Mouse (Mus musculus) regulatory T cell (primary cell): ENCODE data around the gene Ptdss2.

ENCODE experiments used
- in situ Hi-C: fragments of 300-600 bp; cut with MboI, MseI; formaldehyde crosslinking; loops from one replicate; pipeline ENCODE4 v1.15.1; 2025; ENCODE audit warnings: high pct_unique_total_duplicates

Gene Ptdss2

DNA sequence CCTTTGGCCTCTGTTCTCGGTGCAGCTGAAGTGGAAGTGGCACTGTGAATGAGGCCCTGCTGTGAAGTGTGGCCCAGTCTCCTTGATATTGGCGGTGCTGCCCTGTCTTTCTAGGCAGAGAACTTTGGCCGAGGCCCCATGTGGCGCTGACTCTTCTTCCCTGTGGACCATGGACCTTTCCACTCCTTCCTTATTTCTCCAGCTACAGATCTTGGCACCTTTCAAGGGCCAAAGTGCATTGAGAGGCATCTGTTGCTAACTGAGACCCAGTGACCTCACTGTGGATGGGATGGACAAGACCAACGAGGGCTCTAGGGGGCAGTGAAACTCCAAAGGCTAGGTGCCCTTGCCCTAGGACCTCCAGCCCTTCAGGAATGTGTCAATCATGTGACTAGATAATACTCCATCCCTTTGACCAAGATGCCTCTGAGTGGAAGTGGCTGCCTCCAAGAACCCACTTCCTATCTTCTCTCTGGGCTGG lies 1.1 kb upstream of the Ptdss2 start:
- in situ Hi-C loops: no loop called here

DNA sequence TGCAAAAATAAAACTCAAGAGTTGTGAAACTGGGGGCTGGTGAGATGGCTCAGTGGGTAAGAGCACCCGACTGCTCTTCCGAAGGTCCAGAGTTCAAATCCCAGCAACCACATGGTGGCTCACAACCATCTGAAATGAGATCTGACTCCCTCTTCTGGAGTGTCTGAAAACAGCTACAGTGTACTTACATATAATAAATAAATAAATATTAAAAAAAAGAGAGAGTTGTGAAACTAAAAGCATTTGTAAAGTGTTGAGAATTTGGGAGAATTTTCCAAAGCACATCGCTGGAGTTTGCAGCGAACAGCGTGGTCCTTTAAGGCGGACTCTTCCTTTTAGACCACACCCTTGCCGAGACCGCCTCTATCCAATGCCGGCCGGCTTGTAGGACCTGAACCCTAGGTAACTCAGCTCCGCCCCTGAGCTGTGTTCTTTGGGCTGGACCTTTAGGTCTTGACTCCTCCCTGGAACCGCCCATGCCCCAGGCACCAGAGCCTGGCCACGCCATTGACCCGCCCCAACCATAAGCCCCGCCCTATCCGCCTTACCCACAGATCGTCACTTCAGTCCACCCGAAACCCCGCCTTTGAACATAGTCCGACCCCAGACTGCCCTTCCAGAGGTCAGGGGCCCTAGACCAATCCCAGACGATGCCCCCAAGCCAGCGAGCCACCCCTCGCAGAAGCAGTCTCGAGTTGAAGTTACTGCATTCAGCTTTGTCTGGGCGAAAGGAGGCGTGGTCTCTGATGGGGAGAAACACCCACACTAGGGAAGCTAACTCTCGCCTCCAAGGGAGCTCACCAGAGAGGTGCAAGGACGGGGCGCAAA lies 721 bp downstream of the Ptdss2 start:
- in situ Hi-C loops: no loop called here

- in situ Hi-C loops: no loop called here
Observed at GRCm38 (mm10) chr7:141123517-141123856, 1.3 kb downstream of the Ptdss2 start.

DNA sequence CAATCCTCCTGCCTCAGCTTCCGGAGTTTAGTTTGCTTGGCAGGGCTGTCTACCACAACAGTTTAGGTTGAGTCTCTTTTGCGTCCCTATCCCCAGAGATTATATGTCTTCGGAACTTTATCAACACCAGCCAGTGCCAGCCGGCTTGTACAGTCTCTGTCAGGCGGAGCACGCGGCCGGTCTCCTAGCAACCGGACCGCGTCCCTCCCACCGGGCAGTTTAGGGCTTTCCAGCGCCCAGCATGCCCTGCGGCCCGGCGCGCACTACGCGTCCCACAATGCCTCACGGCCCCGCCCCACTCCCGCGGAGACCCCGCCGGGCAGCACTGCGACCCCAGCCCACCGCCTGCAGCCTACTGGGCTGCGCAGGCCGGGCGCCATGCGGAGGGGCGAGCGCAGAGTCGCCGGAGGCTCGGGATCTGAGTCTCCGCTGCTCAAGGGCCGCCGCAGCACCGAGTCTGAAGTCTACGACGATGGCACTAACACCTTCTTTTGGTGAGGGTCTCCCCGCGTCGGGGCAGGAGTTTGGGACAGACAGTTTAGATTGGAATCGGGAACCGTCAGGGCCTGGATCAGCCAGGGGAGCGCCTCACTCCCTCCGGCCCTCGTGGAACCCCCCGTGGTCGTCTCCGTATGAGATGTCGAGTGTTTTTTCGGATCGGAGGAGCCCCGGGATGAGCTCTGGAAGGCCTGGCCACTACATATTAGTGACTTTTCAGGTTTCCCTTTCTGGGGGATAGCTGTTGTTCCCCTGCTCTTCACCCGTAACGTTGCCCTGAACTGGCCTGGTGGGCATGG lies 9.0 kb downstream of the Ptdss2 start:
- in situ Hi-C loops: loop anchor here (5.0 kb wide), 2 partner anchors 41 to 44 kb away; partner anchors contain the start of gene Rnh1

- in situ Hi-C loops: loop anchor here (5.0 kb wide), 2 partner anchors 40 to 45 kb away; partner anchors contain the start of gene Rnh1
Observed at GRCm38 (mm10) chr7:141131904-141132755, 9.9 kb downstream of the Ptdss2 start.

DNA sequence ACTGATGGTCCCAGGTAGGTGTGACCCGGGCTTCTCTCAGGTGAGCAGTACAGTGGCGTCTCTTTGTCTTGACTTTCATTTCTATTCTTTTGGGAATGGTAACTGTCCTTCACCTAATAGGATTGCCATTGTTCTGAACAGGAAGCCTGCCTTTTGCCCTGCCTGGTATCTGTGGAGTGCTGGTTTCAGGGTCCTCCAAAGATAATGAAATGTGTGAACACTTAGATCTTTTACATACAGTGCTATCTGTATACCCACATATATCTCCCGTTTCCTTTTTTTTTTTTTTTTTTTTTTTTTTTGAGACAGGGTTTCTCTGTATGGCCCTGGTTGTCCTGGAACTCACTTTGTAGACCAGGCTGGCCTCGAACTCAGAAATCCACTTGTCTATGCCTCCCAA lies 19.1 kb downstream of the Ptdss2 start:
- in situ Hi-C loops: no loop called here

DNA sequence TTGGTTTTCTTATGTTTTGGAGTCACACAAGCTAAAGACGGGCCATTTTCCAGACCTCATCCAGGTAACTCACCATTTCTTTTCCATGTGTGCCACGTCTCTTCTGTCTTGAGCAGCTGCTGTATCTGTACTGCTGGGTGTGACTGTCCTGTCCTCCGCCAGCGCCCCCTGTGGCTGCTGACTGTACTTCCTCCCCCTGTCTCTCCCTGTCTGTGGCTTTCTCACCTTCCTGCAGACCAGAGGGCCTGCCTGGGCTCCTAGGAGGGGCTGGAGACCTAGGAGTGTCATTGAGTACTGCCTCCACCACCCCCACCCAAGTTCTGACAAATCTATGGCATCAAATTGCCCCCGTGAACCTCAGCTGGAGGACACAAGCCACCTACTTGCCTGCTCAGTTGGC lies 20.9 kb downstream of the Ptdss2 start:
- in situ Hi-C loops: no loop called here

GRCm38 (mm10) chr7:141143861-141144260 lies 21.7 kb downstream of the Ptdss2 start:
- in situ Hi-C loops: no loop called here

GRCm38 (mm10) chr7:141144650-141145049 lies 22.5 kb downstream of the Ptdss2 start:
- in situ Hi-C loops: no loop called here

- in situ Hi-C loops: no loop called here
Observed at GRCm38 (mm10) chr7:141145403-141145802, 23.2 kb downstream of the Ptdss2 start.

DNA sequence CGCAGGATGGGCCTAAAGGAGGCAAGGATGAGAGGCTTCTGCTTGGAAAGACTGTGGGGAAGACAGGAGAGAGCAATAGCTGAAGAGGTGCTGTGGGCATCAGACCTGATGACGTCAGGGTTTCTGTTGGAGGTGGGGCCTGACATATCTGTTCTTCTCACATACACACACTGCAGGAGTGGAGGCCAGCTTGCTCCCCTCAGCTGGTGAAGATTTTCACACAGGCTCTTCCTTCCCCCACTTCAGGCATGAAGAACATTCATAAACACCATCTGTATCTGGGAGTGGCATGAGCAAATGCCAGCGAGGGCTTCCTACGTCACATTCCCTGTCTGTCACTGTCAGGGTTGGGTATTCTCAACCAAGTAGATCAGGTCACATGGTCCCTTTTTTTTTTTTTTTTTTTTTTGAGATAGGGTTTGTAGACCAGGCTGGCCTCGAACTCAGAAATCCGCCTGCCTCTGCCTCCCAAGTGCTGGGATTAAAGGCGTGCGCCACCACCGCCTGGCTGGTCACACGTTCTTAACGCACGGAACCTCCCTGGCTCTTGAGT lies 23.9 kb downstream of the Ptdss2 start:
- in situ Hi-C loops: no loop called here

DNA sequence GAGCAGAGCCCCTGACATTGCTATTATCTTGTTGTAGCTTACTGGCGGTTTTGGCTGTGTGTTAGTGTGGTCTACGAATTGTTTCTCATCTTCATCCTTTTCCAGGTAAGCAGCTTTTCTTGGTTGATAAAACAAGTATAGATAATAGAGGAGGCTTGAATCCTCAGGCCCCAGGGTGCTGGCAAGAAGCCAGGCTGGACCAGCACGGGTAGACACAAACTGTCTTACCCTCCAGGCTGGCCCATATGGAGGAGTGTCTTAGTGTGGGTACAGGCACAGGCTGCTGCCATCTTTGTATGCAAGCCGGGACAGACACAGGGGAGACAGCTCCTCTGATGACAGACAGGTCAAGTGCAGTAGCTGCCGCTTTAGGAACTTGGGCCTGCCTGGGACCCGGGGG lies 24.9 kb downstream of the Ptdss2 start:
- in situ Hi-C loops: no loop called here

GRCm38 (mm10) chr7:141148639-141149038 lies 26.5 kb downstream of the Ptdss2 start:
- in situ Hi-C loops: no loop called here

- in situ Hi-C loops: no loop called here
Observed at GRCm38 (mm10) chr7:141155362-141155761, 33.2 kb downstream of the Ptdss2 start.

GRCm38 (mm10) chr7:141164397-141164796 lies 42.2 kb downstream of the Ptdss2 start:
- in situ Hi-C loops: no loop called here

DNA sequence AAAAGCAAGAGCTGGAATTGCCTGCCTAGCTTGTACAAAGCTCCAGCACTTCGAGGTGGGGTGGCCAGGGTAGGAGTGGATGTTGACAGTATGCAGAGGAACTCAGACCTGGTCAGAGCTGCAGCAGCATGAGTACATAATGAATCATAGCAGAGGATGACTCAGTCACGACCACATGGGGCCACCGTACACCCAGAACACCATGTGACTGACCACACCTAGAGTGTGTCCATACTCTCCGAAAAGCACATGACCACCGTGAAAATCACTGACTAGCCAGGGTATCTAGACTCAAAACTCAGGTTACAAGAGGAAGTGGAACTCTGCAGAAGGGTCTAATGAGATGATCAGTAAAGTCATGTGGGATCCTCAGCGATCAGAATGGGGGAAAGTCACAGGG lies 42.7 kb downstream of the Ptdss2 start:
- in situ Hi-C loops: no loop called here

- in situ Hi-C loops: no loop called here
Observed at GRCm38 (mm10) chr7:141167901-141168517, 45.8 kb downstream of the Ptdss2 start.

DNA sequence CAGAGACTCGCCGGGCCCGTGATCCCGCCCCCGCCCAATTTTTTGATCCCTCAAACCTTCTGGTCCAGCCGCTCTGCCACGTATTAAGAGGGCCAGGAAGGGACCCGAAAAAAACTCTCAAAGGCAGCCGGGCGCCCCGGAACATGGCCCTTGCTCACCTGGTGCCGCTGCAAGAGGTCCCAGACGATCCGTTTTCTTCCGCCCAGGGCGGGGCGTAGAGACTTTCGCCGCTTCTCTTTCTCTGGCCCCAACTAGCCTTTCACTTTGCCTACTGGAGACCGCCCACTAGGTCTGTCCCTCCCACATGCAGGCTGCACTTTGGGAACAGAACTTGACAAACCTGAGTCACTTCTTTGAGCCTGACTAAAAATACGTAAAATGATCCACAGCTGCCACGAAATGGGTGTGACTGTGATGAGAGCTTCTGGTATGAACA lies 46.4 kb downstream of the Ptdss2 start:
- in situ Hi-C loops: no loop called here

DNA sequence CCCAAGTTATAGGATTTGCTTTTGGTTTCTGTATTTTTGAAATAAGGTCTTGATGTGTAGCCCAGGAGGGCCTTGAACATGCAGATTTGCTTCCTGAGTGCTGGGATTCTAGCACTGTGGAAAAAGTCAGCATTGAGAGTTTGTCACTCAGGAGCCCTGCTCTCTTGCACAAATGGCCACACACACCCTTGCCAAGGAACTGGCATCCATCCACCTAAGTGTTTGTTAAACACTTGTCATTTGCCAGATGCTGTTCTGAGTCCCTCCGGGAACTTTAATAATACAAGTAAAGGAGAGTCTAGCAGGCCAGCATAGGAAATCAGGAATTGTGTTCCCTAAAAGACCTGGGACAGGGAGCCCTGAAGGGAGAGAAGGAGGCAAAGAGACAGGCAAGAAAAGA lies 47.1 kb downstream of the Ptdss2 start:
- in situ Hi-C loops: no loop called here

- in situ Hi-C loops: loop anchor here (5.0 kb wide), 2 partner anchors 38 to 73 kb away; no protein-coding TSS in a partner anchor
Observed at GRCm38 (mm10) chr7:141169866-141170265, 47.7 kb downstream of the Ptdss2 start.
